Mouse (Mus musculus) forebrain, embryonic 13.5 days (tissue): Measurements from ENCODE around the gene Etv1. TPM values are rescaled to one million over a fixed set of nuclear protein-coding genes. Genes with fewer than 3 reads are reported as not detected.

Experiments
- ATAC-seq: fragments of 200-750 bp; cut with Nextera tagmentation; 2 replicates; pipeline ENCODE4 v1.8.0; 2017
- H3K27ac ChIP-seq: fragments of 300-500 bp; sonication (generic); 2 replicates; pipeline ENCODE4 v1.5.1; 2015; ENCODE audit warnings: inconsistent platforms, mild to moderate bottlenecking, moderate library complexity
- H3K27me3 ChIP-seq: fragments of 300-500 bp; sonication (generic); 2 replicates; pipeline ENCODE4 v1.6.1; 2015; ENCODE audit warnings: mild to moderate bottlenecking, inconsistent platforms
- H3K36me3 ChIP-seq: fragments of 300-500 bp; sonication (generic); 2 replicates; pipeline ENCODE4 v1.6.1; 2015; ENCODE audit warnings: mild to moderate bottlenecking, inconsistent platforms; ENCODE audit not compliant: poor library complexity, severe bottlenecking
- H3K4me1 ChIP-seq: fragments of 300-500 bp; sonication (generic); 2 replicates; pipeline ENCODE4 v1.6.1; 2015; ENCODE audit warnings: inconsistent platforms
- H3K4me2 ChIP-seq: fragments of 300-500 bp; sonication (generic); 2 replicates; pipeline ENCODE4 v1.6.1; 2015; ENCODE audit warnings: inconsistent platforms, mild to moderate bottlenecking, moderate library complexity
- H3K4me3 ChIP-seq: fragments of 300-500 bp; sonication (generic); 2 replicates; pipeline ENCODE4 v1.5.1; 2015; ENCODE audit warnings: mild to moderate bottlenecking, inconsistent platforms
- H3K9ac ChIP-seq: fragments of 300-500 bp; sonication (generic); 2 replicates; pipeline ENCODE4 v1.6.1; 2015; ENCODE audit warnings: mild to moderate bottlenecking, inconsistent platforms
- H3K9me3 ChIP-seq: fragments of 300-500 bp; sonication (generic); replicated peaks from 2 replicates; pipeline ENCODE4 v1.6.1; 2016; ENCODE audit warnings: inconsistent platforms
- WGBS: fragments of 180-500 bp; shearing (Covaris S2); methylation state at CpG from one replicate; pipeline ENCODE4 v1.1.7; 2015; 5-methylcytosine and 5-hydroxymethylcytosine counted together
- polyA plus RNA-seq: library from polyadenylated mRNA; unstranded; fragments of >200 nt; fragmentation: Nextera tagmentation; extraction: Ambion mirVana; gene quantifications from 2 replicates; pipeline ENCODE4 v1.2.1, GENCODE M21; 2015

The Etv1 gene
- polyA plus RNA-seq, 1 experiment from 2014 or later = 29.2 TPM

- Histone ChIP-seq H3K27me3 (no peaks in the 10 kb centered on the region), H3K36me3 (no peaks in the 10 kb centered on the region), H3K9me3 (no peaks in the 10 kb centered on the region), H3K27ac (no peak overlapping the region), H3K4me2 (no peak overlapping the region), H3K4me3 (no peak overlapping the region), H3K4me1 (peaks cover 16% of the 10 kb centered on the region), H3K9ac (no peak overlapping the region)
- 80% methylated on average over 3 of the region's 3 CpGs for WGBS
- ATAC-seq = no peak
These were observed 85.0 kb downstream of the Etv1 start for GRCm38 (mm10) chr12:38863982-38864828.

- no peak for ATAC-seq
- Histone ChIP-seq H3K4me2 (no peak overlapping the region), H3K27me3 (no peaks in the 10 kb centered on the region), H3K36me3 (no peaks in the 10 kb centered on the region), H3K4me3 (no peak overlapping the region), H3K9ac (no peak overlapping the region), H3K4me1 (no peaks in the 10 kb centered on the region), H3K27ac (no peak overlapping the region), H3K9me3 (no peaks in the 10 kb centered on the region)
These were observed 95.4 kb downstream of the Etv1 start for GRCm38 (mm10) chr12:38874470-38874995.

DNA sequence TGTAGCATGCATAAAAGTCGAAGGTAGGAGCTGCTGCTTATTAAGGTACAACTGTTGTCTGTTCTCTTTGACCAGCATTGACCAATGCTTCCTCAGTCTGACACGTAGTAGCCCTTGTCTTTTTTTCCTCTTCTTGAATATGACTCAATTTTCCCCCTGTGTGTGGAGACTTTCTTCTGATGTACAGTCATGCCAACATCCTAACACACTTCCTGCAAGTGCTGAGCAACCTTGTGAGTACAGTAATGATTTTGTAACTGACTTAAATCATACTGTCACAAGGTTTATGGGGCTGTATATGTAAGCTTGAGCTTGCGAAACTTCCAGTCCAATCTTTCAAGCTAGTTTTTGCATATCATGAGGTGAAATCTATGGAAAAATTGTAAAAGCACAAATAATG is 125.3 kb downstream of the Etv1 start:
- Histone ChIP-seq H3K4me3 (no peak overlapping the region), H3K27me3 (no peaks in the 10 kb centered on the region), H3K9ac (no peak overlapping the region), H3K4me2 (no peak overlapping the region), H3K36me3 (no peaks in the 10 kb centered on the region), H3K9me3 (no peaks in the 10 kb centered on the region), H3K27ac (no peak overlapping the region), H3K4me1 (no peaks in the 10 kb centered on the region)
- WGBS = 81% methylated on average over 3 of the region's 3 CpGs
- no peak for ATAC-seq

GRCm38 (mm10) chr12:38906314-38906713 is 127.1 kb downstream of the Etv1 start:
- H3K4me2 ChIP-seq = no peak overlapping the region
- no peak overlapping the region for H3K27ac ChIP-seq
- H3K9ac ChIP-seq = no peak overlapping the region
- no peaks in the 10 kb centered on the region for H3K36me3 ChIP-seq
- no peaks in the 10 kb centered on the region for H3K27me3 ChIP-seq
- no peaks in the 10 kb centered on the region for H3K9me3 ChIP-seq
- no peaks in the 10 kb centered on the region for H3K4me1 ChIP-seq
- no peak overlapping the region for H3K4me3 ChIP-seq
- WGBS = 89% methylated on average over 6 of the region's 6 CpGs
- no peak for ATAC-seq

GRCm38 (mm10) chr12:38906812-38907211 is 127.6 kb downstream of the Etv1 start:
- Histone ChIP-seq H3K36me3 (no peaks in the 10 kb centered on the region), H3K27ac (no peak overlapping the region), H3K4me1 (no peaks in the 10 kb centered on the region), H3K9me3 (no peaks in the 10 kb centered on the region), H3K4me2 (no peak overlapping the region), H3K9ac (no peak overlapping the region), H3K27me3 (no peaks in the 10 kb centered on the region), H3K4me3 (no peak overlapping the region)
- ATAC-seq = no peak
- 68% methylated on average over 9 of the region's 9 CpGs for WGBS

DNA sequence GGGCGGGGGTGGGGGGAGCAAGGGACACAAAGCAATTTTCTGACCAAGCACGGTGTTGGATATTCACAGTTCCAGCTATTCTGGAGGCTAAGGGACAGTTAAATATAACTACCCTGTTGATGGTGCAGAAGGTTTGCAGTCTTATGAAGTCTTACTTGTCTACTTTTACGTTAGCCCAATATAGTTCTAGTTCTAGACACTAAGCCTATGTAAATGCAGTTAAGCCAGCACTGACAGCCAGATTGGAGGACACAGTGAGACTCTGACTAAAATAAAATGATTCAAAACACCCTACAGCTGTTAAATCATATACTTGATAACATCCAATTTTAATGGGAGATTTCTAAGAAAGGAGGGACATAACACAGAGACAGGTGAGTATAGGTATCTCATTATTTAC is 129.8 kb downstream of the Etv1 start:
- no peaks in the 10 kb centered on the region for H3K9me3 ChIP-seq
- H3K9ac ChIP-seq = no peak overlapping the region
- ATAC-seq = no peak
- no peaks in the 10 kb centered on the region for H3K36me3 ChIP-seq
- no peak overlapping the region for H3K4me2 ChIP-seq
- no peaks in the 10 kb centered on the region for H3K4me1 ChIP-seq
- no peak overlapping the region for H3K4me3 ChIP-seq
- no peak overlapping the region for H3K27ac ChIP-seq
- H3K27me3 ChIP-seq = no peaks in the 10 kb centered on the region
- WGBS = 87% methylated on average over 3 of the region's 3 CpGs
